Mouse (Mus musculus) midbrain, embryonic 16.5 days (tissue): ENCODE measurements around the gene Aoc1. TPM values are rescaled to one million over a fixed set of nuclear protein-coding genes. Genes with fewer than 3 reads are reported as not detected.
"Not testable (repeated sequence)": the region's sequence is repeated elsewhere in the genome, so short reads cannot be mapped to it uniquely, and the experiment has no call there.

Source experiments
- ATAC-seq: fragments of 200-750 bp; cut with Nextera tagmentation; 2 replicates; pipeline ENCODE4 v1.8.0; 2017; ENCODE audit warnings: moderate TSS enrichment
- H3K27ac ChIP-seq: fragments of 300-500 bp; sonication (generic); 2 replicates; pipeline ENCODE4 v1.5.1; 2014; ENCODE audit warnings: mild to moderate bottlenecking, low read length, mixed read lengths
- H3K27me3 ChIP-seq: fragments of 300-500 bp; sonication (generic); 2 replicates; pipeline ENCODE4 v1.6.1; 2014; ENCODE audit warnings: low read depth, low read length, mixed read lengths; ENCODE audit not compliant: control insufficient read depth, insufficient read depth
- H3K36me3 ChIP-seq: fragments of 300-500 bp; sonication (generic); 2 replicates; pipeline ENCODE4 v1.6.1; 2014; ENCODE audit warnings: mild to moderate bottlenecking, low read length, moderate library complexity, mixed read lengths; ENCODE audit not compliant: control insufficient read depth, insufficient read depth
- H3K4me1 ChIP-seq: fragments of 300-500 bp; sonication (generic); 2 replicates; pipeline ENCODE4 v1.6.1; 2014; ENCODE audit warnings: mild to moderate bottlenecking, low read length, mixed read lengths; ENCODE audit not compliant: control insufficient read depth, insufficient read depth
- H3K4me2 ChIP-seq: fragments of 300-500 bp; sonication (generic); 2 replicates; pipeline ENCODE4 v1.6.1; 2014; ENCODE audit warnings: mild to moderate bottlenecking, low read length, mixed read lengths
- H3K4me3 ChIP-seq: fragments of 300-500 bp; sonication (generic); 2 replicates; pipeline ENCODE4 v1.5.1; 2014; ENCODE audit warnings: low read depth, mild to moderate bottlenecking, low read length, moderate library complexity, mixed read lengths
- H3K9ac ChIP-seq: fragments of 300-500 bp; sonication (generic); 2 replicates; pipeline ENCODE4 v1.6.1; 2014; ENCODE audit warnings: low read depth, low read length, mixed read lengths
- H3K9me3 ChIP-seq: fragments of 300-500 bp; sonication (generic); replicated peaks from 2 replicates; pipeline ENCODE4 v1.6.1; 2014; ENCODE audit warnings: mild to moderate bottlenecking, low read length, mixed read lengths; ENCODE audit not compliant: control insufficient read depth, poor library complexity, severe bottlenecking
- WGBS: fragments of 180-500 bp; shearing (Covaris S2); extraction: QIAGEN DNeasy Blood & Tissue Kit; methylation state at CpG from one replicate; pipeline ENCODE4 v1.1.7; 2014; 5-methylcytosine and 5-hydroxymethylcytosine counted together
- polyA plus RNA-seq: library from polyadenylated mRNA; unstranded; fragments of >200 nt; fragmentation: Nextera tagmentation; extraction: Ambion mirVana; gene quantifications from 2 replicates; pipeline ENCODE4 v1.2.1, GENCODE M21; 2015

Gene Aoc1
- polyA plus RNA-seq, 1 experiment from 2014 or later = not detected

DNA sequence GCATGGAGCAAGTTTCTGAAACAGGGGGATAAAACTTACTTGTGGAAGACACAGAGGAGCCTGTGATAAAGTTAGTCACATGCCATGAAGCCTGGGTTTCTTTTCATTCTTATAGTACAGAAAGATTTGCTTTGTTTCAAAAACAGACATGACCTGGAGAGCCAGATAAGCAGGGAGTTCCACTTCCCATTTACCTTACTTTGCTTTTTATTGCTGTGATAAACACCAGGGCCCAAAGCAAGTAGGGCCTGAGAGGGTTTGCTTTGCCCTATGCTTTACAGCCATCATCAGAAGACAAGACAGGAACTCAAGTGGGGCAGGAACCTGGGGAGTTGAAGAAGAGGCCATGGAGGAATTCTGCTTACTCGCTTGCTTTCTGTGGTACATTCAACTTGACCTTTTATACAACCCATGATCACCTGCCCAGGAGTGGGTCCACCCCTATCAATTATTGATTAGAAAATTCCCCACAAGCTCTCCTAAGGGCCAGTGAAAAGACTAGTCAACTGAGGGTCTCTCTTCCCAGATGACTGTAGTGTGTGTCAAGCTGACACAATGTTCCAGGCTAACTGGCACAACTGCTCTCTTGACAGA, 7.4 kb upstream of the Aoc1 start:
- Histone ChIP-seq H3K27ac (no peak overlapping the region), H3K9me3 (no peaks in the 10 kb centered on the region), H3K36me3 (no peaks in the 10 kb centered on the region), H3K4me2 (no peak overlapping the region), H3K9ac (no peak overlapping the region), H3K4me1 (peaks cover 3% of the 10 kb centered on the region; the same call in 1 of the 2 replicates), H3K4me3 (no peak overlapping the region), H3K27me3 (no peaks in the 10 kb centered on the region)
- ATAC-seq = no peak
- 96% methylated on average over 1 of the region's 1 CpGs for WGBS

DNA sequence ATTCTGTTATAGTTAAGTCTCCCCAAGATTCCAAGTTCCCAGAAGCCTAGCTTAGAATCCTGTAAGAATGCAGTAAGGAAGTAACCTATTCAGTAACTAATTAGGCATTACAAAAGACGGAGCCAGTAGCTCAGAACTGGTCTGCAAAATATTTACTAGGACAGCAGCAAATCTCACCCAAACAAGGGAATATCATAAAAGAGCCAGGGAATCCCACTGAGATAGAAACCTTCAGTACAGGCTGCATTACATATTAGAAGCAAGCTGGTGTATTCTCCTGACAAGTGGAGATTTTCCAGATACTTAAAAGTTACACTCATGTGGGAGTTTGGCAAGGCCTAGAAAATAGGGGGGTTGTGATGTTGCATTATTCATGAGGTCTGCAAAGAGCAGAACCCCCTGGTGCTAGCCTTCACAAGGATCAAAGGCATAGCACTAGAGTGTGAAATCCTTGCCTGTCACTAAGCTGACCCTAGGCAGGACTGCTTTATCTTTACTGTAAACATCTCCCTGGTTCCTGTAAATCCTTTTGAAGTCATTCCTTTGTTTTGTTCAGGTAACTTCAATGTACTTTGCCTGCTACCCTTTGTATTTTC, 6.2 kb upstream of the Aoc1 start:
- H3K4me1 ChIP-seq, ATAC-seq, H3K4me3 ChIP-seq, H3K36me3 ChIP-seq, H3K27ac ChIP-seq, H3K4me2 ChIP-seq, H3K27me3 ChIP-seq, H3K9me3 ChIP-seq, H3K9ac ChIP-seq: not testable (repeated sequence)
- WGBS = 7% methylated on average over 1 of the region's 1 CpGs

DNA sequence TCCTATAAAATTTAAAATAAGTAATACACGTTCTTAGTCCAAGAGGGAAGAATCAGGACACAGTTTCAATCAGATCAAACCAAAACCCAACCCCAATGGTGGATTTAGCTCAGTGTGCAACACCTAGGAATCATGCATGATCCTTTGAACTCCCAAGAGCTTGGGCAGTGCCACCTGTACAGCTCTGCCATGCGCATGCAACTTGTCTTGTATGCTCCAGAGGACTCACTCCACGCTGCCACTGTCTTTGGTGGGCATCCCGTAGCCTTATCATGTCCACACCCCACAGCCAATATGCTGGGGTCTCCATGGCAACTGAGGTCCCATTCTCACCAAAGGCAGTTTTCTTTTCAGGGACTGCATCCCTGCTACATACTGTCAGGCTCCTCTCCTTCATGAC, 5.5 kb upstream of the Aoc1 start:
- peak; percentile 36; the same call in 1 of the 2 replicates for ATAC-seq
- Histone ChIP-seq H3K4me1 (peaks cover 3% of the 10 kb centered on the region; the same call in 1 of the 2 replicates), H3K9ac (no peak overlapping the region), H3K4me2 (no peak overlapping the region), H3K27ac (no peak overlapping the region), H3K4me3 (no peak overlapping the region), H3K27me3 (no peaks in the 10 kb centered on the region), H3K9me3 (no peaks in the 10 kb centered on the region), H3K36me3 (no peaks in the 10 kb centered on the region)
- 20% methylated on average over 4 of the region's 4 CpGs for WGBS

DNA sequence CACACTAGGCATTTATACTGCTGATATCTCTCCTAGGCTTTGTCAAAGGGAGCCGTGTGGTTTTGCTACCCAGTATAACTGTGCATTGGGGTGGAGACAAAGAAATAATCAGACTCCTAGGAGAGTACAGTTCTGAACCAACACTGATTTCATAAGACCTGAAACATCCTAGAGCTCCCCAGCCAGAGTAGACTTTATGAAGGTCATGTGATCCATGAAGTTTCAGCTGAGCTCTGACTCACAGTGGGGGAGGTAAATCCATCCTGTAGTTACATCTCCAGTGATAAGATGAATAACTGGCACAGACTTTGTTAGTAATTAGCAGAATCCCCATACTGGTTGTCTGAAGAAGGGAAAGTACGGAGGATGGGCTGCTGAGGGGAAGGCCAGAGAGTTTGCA, 2.9 kb upstream of the Aoc1 start:
- H3K36me3 ChIP-seq = no peaks in the 10 kb centered on the region
- H3K27me3 ChIP-seq = no peaks in the 10 kb centered on the region
- peaks cover 3% of the 10 kb centered on the region; the same call in 1 of the 2 replicates for H3K4me1 ChIP-seq
- no peaks in the 10 kb centered on the region for H3K9me3 ChIP-seq
- no peak overlapping the region for H3K9ac ChIP-seq
- H3K27ac ChIP-seq = no peak overlapping the region
- ATAC-seq = no peak
- WGBS = 76% methylated on average over 2 of the region's 2 CpGs
- no peak overlapping the region for H3K4me2 ChIP-seq
- H3K4me3 ChIP-seq = no peak overlapping the region

DNA sequence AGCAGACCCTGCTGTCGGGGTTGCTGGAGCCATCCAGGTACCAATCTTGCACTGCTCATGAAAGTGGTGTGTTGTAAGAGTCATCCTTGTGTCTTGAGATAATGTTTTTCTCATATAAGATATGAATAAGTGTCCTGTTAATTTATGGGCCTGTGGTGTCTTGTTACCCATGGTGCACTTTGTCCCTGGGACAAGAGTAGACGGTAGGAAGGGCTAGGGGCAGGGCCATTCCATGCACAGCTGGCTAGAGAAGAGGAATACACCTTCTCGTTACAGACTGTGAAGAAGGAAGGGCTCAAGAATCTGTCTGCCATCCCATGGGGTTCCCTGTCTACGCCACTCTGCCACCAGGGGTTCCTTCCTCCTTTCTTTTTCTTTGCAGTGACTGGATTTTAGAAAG, 1.9 kb downstream of the Aoc1 start:
- no peak for ATAC-seq
- Histone ChIP-seq H3K27me3 (no peaks in the 10 kb centered on the region), H3K27ac (no peak overlapping the region), H3K4me3 (no peak overlapping the region), H3K4me2 (no peak overlapping the region), H3K9ac (no peak overlapping the region), H3K4me1 (no peaks in the 10 kb centered on the region), H3K9me3 (no peaks in the 10 kb centered on the region), H3K36me3 (no peaks in the 10 kb centered on the region)
- WGBS = 86% methylated on average over 4 of the region's 4 CpGs

DNA sequence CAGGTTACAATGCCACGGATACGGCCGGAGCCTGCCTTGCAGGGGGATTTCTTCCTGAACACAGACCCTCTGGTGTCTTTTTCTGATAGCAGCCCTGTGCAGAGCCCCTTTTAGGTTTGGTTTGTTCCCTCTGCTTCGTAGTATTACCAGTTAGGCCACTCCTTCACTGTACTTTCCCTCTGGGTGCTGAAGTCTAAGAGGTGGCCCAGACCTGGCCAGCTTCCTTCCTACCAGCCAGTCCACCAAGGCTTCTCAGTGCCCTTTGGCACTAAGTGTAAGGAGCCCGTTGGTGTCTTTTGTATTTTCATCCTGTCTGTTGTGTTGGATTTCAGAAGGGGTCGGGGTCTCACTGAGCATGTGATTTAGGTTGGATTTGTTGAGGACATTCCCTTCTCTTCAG, 2.8 kb downstream of the Aoc1 start:
- Histone ChIP-seq H3K4me3 (no peak overlapping the region), H3K4me1 (no peaks in the 10 kb centered on the region), H3K36me3 (no peaks in the 10 kb centered on the region), H3K9me3 (no peaks in the 10 kb centered on the region), H3K9ac (no peak overlapping the region), H3K4me2 (no peak overlapping the region), H3K27me3 (no peaks in the 10 kb centered on the region), H3K27ac (no peak overlapping the region)
- 85% methylated on average over 6 of the region's 6 CpGs for WGBS
- ATAC-seq = no peak

DNA sequence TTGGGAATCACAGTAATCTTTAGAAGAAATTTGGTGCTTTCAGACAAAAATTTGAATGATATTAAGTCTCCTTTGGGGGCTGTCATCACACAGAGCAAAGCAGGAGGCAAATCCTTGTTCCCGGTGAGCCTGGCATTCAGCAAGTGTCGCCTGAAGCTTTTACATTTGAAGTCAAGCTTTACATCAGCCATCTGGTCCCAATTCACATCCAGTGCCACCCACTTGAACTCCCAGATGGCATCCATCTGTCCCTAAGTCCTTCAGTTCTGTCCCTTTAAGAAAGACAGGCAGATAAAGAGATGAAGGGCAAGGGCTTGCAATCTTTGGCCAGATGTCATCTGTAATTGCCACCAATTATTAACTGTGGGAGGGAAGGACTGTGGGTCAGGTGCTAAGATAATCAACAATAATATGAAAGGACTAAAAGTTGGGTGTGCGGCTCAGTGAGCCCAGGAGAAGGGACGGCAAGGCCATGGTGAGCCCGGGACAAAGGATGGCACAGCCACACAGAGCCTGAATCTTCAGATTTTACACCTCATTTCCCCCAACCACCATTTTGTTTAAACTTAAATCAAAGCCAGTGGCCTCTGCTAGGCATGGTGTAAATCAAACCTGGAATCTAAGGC, 3.9 kb downstream of the Aoc1 start:
- Histone ChIP-seq H3K9me3 (no peaks in the 10 kb centered on the region), H3K4me1 (no peaks in the 10 kb centered on the region), H3K4me3 (no peak overlapping the region), H3K27ac (no peak overlapping the region), H3K36me3 (no peaks in the 10 kb centered on the region), H3K4me2 (no peak overlapping the region), H3K27me3 (no peaks in the 10 kb centered on the region), H3K9ac (no peak overlapping the region)
- 36% methylated on average over 5 of the region's 5 CpGs for WGBS
- ATAC-seq = no peak

DNA sequence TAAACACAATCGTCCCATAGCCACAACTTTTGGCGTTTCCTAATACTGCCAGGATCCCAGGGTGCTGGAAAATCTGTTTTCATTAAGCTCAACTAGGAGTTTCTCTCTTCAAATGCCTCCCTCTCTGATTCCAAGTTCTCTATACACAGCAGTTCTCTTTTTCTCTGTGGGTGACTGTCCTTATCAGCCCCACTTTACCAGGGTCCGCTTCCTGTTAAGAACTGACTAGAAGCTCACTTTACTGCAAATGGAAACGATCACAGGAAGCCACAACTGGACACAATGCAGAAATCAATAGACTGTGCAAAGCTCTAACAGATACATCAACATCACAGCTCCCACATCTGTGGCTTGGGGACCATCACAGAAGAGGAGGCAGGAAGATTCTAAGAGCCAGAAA, 21.5 kb downstream of the Aoc1 start:
- H3K4me3 ChIP-seq = no peak overlapping the region
- ATAC-seq = no peak
- H3K4me2 ChIP-seq = no peak overlapping the region
- no peak overlapping the region for H3K27ac ChIP-seq
- no peaks in the 10 kb centered on the region for H3K27me3 ChIP-seq
- no peak overlapping the region for H3K9ac ChIP-seq
- no peaks in the 10 kb centered on the region for H3K36me3 ChIP-seq
- no peaks in the 10 kb centered on the region for H3K4me1 ChIP-seq
- no peaks in the 10 kb centered on the region for H3K9me3 ChIP-seq
- WGBS = 80% methylated on average over 4 of the region's 4 CpGs
